Mouse (Mus musculus): Measurements from ENCODE around the gene Hist2h2bb.
"Not testable (repeated sequence)": the region's sequence is repeated elsewhere in the genome, so short reads cannot be mapped to it uniquely, and the experiment has no call there.

Hist2h2bb gene

DNA sequence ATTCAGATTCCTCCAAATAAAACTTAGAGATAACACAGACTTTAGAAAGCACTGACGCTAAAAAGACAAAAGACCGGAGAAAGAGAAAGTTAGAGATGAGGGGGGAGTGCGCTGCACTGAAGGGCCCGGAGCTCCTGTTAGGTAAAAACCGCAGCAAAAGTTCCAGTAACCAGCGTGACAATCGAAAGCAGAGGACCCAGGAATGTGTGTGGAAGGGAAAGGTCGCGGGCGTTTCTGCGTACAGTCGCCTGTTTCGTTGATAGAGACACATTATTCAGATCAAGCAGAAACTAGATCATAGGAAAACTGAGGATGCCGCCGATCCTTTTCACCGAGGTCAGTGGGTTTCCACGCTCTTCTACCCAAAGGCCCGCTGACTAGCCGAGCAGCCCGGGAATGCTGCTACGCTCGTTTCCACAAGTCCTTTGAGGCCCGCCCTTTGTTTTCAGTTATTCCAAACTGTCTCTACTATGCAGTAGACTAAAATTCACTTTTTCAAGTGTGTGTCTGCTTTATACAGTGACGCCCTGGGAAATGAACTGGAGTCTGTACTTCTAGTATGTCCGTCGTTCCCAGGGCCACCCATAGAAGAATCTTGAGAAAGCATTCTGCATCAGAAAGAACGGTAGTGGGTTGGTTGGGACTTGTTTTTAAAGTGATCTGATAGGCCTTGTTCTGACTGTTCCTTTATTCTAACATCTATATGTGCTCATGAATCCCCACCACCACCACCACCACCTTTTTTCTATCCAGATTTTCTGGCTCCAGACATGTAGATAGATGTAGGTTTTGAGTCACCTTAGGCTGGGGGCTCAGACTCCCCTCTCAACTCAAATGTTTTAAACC, 5.8 kb upstream of the Hist2h2bb start:
- DNase-seq (ENCODE audit: low spot score in 2 of 2), result peak; percentile 54 to 81

DNA sequence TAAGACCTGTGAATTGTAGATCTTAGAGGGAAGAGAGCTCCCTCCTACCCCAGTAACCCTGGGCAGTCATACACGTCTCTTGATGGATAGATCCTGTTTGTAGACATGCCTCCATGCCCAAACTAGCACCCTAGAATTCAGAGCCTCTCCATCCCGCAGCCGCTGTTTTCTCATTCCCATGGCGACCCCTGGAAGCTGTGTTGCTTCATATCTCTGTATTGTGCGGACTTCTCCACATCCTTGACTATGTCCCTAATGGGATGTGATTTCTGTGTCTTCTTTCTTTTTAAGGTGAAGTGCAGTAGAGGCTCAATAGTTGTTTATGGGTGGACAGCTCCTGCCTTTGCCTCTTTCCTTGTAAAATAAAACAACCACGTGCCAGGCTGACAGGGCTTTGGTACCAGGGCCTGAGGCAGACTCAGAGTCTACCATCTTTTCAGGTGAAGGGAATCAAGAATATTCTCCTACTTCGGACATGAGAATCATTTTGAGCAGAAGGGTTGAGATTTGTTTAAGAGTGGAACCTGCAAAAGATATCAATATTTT, 5.1 kb upstream of the Hist2h2bb start:
- DNase-seq (ENCODE audit: low spot score in 2 of 2), result peak in 1 of 2 experiments; percentile 67

DNA sequence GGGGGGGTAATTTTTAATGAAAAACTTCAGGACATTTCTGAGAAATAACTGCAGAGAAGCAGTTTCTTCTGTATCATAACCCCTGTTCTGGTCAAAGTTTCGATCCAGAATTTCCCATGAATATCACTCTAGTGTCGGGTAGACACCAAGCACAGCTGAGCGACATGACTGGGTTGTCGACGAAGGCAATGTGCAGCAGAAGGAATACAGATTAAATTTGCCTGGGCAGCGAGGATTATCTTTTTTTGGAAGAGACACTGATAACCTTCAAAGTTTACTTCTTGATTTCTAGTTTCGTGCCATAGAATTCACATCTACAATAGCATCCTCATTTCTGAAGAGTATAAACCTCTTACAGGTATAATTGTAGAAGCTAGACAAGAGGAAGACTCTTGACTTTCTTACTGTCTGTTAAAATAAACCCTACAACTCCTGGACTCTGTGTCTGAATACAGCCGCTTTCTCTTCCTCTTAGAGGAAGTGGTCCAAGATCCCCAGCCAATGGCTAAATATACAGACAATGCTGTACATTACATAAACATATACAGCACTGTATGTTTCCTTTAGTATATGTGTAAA, 3.3 kb upstream of the Hist2h2bb start:
- no peak for DNase-seq (ENCODE audit: low spot score in 2 of 2)

DNA sequence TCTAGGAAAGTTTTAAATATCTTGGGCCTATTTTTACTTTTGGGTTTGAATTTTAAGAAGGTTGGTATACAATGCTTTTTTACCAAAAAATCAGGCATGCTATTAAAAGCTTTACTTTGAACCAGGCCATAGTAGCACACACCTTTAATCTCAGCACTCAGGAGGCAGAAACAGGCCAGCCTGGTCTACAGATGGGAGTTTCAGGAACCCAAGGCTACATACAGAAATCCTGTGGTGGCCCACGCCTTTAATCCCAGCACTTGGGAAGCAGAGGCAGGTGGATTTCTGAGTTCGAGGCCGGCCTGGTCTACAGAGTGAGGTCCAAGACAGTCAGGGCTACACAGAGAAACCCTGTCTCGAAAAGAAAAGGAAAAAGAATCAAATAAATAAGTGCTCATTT, 2.0 kb upstream of the Hist2h2bb start:
- DNase-seq (ENCODE audit: low spot score in 2 of 2), result no peak

DNA sequence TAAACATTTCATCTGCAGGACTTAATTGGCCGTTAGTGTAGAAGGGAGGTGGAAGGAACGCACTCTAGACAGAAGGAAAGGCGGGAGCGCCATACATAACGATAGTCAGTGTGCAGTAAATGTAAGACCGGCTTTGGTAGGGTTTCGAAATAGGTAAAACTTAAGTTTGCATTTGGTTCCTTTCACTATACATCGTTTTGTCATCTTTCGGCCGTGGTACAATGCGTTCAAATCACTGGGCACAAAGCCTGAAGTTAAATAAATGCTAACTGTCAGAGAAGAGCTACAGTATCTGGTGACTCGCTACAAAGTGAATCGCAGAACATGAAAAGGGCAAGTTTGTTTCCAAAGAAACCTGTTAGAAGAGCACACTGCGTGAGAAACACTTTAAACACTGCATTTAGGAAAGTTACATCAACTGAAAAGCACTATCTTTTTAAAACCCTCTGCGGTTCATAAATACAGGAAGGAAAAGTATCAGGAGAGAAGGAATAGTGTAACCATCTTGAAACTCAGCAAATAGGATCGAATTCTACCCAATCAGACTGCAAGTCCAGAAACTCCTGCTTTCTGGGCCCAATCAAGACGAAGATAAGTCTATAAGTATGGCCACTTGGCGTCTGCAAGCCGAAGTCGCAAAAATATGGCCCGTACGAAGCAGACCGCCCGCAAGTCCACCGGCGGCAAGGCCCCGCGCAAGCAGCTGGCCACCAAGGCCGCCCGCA, 1.3 kb upstream of the Hist2h2bb start, which contains the start of gene Hist2h3b:
Hist2h3b (plus strand) TSS at position 604 of the 725 bp plus-strand sequence.
- DNase-seq (ENCODE audit: low spot score in 2 of 2), result peak; percentile 89 to 96

DNA sequence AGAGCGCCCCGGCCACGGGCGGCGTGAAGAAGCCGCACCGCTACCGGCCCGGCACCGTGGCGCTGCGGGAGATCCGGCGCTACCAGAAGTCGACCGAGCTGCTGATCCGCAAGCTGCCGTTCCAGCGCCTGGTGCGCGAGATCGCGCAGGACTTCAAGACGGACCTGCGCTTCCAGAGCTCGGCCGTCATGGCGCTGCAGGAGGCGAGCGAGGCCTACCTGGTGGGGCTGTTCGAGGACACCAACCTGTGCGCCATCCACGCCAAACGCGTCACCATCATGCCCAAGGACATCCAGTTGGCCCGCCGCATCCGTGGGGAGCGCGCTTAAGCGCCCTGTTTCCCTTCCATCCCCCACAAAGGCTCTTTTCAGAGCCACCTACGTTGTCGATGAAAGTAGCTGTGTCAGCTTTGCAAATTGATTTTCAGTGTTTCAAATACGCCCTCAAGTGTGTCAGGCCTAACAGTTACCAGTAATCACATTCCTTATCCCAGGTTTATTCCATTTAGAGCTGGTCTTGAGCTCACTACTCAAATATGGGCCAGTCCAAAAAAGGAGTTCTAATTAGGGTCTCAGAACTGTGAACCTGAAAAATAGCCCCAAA, 675 bp upstream of the Hist2h2bb start:
- peak; percentile 48 to 81 for DNase-seq (ENCODE audit: low spot score in 2 of 2)

DNA sequence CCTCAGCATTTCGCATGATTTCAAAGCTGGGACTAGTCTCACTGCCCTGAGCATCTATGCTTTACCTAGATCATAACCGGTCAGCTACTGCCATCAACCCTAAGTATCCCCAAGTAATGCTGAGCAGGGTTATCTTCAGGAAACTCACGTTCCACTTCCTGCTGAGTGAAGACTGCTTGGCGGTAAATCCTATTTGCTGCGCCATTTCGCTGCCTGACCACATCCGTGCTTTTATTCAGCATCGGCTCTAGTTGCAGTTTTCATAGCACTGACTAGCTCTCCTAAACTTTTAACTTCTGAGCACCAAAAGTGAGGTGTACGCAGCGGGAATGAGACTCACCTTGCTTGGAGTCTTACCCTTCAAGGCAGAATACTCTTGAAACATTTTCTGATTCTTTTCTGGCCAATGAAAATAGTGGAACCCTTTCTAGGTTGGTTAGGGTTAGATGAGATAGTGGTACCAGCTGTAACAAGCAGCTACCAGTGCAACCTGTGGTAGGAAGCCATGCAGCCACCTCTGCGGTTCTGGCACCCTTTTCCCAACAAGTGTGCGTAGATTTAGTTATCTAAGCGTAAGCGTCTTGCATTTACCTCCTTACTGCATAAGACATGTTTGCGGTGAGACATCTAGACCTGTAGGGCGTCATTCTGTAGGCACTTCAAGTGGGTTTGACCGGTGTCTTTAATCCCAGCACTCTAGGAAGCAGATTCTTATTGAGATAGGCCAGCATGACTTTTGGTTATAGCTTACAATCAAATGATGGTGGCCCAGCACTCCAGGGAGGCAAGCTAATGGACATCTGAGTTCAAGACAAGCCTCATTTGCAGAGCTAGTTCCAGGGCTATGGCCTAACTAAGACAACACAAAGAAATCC, 4.3 kb downstream of the Hist2h2bb start:
- DNase-seq (ENCODE audit: low spot score in 2 of 2), result peak in 1 of 2 experiments; percentile 28

DNA sequence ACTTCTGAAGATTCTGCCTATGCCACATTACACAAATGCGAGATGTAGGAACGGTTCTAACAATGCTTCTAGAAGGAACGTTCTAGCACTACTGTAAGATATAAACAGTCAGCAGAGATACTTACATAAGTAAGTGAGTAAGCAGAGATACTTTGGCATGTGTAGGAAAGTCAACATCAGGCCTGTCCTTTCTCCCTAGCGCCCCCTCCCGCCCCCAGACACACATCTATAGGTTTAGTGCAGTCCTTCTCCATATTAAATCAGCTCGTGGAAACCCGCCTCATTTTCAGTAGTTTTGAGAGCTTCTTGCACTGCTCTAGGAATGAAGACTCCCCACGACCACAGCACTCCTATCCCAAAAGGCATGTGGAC, 7.9 kb downstream of the Hist2h2bb start:
- DNase-seq (ENCODE audit: low spot score in 2 of 2), result peak; percentile 84 to 92

DNA sequence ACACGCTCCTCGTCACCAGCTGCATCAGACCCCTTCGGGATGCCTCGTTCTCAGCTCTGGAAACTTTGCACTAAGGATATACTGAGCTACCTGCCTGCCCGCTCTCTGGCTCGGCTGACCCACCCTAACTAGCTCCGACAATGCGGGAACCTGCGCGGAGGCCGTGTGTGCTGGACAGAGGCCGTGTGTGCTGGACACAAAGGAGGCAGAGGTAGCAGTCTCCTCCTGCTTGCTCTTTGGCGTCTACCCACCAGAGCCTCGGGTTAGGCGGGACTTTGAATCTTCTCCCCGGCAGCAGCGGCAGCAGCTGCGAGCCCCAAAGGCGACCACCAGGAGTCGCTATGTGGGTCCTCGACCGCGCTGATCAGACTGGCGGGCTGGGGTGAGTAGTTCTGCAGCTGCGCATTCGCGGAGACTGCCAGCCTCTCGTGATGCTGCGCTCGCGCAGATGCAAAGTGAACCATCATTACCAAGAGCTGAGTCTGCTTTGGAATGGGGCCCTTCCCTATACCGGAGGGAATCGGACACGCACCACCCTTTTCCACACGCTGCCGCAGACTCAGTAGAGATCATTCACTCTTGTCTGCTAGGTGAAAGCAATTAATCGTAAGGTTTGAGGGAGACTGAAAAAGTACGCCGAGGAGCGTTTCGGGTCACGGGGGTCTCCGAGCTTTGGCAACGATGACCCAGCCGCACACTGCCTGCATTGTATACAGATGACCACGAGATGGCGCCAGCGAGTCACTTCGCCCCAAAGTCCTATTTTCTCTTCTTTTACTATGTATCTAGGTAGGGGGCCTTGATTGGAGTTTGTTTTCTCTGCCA, 8.5 kb downstream of the Hist2h2bb start:
- DNase-seq (ENCODE audit: low spot score in 2 of 2), result peak; percentile 95 to 98

DNA sequence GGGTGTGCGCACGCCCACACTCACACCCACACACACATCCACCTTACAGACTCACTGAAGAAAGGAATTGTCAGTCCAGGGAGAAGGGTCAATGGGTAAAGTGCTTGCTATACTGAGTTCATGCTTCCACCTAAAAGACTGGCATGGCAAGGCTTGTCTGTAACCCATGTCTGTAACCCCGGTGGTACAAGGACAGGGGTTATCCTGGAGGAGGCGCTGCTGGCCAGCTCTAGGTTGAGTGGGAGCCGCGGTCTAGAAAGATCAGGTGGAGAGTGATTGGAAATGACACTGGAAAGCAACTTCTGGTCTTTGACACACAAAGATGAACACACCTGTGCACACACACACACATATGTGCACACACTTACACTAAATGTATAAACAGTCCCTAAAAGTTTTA, 11.1 kb downstream of the Hist2h2bb start:
- no peak for DNase-seq (ENCODE audit: low spot score in 2 of 2)

DNA sequence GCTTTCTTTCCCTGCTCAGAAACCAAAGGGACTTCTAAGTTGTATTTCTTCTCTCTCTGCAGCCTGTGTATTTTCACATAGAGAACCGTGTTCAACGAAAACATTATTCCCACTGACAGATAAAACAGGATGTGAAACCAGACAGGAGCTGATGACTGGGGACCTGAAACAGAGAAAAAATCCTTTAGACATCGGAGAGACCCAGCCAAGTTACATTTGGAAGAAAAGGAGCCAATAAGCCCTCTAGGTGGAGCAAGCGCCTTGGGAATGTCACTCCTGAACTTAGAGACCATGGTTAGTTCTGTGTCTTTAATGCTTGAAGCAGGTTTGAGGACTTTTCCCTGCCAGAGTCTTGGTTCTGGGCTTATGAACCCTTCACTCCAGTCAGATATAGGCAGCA, 14.9 kb downstream of the Hist2h2bb start:
- DNase-seq (ENCODE audit: low spot score in 2 of 2), result no peak

DNA sequence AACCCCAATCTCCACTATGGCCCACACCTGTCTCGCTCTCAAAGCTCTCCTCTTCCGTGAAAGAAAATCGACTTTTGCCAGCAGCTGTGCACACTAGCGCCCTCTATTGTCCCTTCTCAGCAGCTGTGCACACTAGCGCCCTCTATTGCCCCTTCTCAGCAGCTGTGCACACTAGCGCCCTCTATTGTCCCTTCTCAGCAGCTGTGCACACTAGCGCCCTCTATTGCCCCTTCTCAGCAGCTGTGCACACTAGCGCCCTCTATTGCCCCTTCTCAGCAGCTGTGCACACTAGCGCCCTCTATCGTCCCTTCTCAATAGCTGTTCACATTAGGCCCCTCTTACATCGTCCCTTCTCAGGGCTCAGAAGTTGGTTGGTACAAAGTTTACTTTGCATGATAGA, 17.8 kb downstream of the Hist2h2bb start:
- DNase-seq (ENCODE audit: low spot score in 2 of 2), result not testable (repeated sequence)

DNA sequence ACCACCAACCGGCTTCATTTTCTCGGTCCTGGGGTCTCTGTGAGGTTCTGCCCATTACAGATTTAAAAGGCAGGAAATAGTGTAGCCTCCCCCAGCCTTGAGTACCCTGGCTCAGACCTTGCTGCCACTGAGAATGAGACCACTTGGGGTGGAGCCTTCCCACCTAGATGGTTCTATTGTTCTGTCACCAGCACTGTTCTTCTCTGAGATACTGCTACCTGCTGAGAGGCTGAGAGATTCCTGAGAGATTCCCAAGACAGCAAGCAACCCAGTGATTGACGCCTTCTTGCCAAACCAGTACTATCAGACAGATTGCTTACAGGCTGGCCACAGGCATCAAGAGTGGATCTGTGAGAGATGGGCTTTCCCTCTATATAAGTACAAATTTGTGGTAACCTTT, 19.6 kb downstream of the Hist2h2bb start:
- no peak for DNase-seq (ENCODE audit: low spot score in 2 of 2)

DNA sequence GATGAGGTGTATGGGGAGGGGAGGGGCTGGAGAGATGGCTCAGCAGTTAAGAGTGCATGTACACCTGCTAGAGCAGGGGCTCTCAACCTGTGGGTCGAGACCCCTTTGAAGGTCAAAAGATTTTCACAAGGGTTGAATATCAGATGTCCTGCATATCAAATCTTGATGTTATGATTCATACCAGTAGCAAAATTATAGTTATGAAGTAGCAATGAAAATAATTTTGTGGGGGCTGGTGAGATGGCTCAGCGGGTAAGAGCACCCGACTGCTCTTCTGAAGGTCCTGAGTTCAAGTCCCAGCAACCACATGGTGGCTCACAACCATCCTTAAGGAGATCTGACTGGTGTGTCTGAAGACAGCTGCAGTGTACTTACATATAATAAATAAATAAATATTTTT, 21.2 kb downstream of the Hist2h2bb start:
- DNase-seq (ENCODE audit: low spot score in 2 of 2), result not testable (repeated sequence)

DNA sequence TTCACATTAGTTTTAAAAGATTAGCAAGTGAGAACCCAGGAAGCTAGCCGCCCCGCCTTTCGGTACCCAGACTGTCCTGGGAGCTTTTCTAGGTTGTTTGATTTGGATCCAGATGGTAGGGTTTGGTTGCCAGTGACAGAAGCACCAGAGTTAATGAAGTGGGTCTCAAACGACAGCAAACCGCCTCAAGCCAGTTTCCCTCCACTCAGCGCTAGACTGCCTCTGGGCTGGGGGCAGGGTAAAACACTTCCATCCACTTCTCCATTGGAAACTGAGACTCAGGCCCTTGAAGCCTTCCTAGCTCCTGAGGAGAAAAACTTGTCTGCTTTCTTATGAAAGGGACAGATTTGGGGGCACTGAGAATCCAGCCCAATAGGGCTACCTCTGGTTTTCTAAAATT, 23.1 kb downstream of the Hist2h2bb start:
- no peak for DNase-seq (ENCODE audit: low spot score in 2 of 2)

DNA sequence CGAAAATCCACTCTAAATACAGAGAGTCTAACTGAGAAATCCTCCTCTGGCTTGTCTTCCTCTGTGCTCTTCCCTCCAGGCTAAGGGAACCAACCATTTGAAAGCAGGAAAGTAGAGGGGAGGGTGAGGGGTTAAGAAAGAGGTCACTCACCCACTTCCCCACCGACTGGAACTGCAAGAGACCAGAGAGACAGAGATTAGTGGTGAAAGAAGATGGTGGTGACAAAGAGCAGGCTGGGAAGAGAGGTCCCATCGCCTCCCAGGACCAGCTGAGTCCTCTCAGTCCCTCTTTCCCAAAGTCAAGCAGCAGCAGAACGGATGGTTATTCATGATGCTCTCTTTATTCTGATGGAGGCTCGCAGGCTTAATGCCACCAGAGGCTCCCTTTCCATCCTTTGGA, 23.8 kb downstream of the Hist2h2bb start:
- no peak for DNase-seq (ENCODE audit: low spot score in 2 of 2)

DNA sequence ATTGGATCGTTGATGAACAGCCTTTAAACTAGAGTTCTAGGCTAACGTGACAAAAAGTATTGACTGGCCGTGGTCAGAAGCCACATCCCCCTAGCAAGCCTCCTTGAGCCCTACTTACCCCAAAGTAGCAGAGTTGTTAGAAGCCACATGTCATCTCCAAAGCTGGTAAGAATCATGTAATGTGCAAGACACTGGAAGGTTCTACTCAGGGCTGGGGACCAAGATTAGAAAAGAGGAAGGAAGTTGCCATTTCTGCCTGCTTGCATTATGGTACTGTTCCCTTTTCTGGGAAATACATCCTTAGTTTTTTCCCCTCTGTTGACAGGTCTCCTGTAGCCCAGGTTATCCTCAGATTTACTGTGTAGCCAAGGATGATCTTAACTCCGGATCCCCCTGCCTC, 24.2 kb downstream of the Hist2h2bb start, which contains the start of gene Fcgr1:
Fcgr1 (minus strand) TSS at position 183 of the 400 bp plus-strand sequence.
- DNase-seq (ENCODE audit: low spot score in 2 of 2), result no peak

DNA sequence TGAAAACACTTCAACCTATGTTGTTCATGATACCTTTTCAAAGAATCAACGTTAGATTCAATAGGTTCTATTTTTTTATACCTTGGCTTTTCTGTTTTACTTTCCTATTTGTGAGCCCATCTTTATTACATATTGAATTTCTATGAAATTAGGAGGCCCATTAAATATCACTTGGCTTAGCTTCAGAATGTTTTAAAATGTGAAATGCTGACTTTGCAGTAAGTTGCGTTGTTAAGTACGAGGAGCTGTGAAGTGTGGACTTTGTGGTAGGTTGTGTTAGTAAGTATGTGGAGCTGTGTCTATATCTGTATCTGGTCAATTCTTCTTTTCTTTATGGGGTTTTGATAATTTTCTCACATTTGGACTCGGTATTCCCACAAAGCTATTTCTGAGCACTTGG, 28.8 kb downstream of the Hist2h2bb start:
- DNase-seq (ENCODE audit: low spot score in 2 of 2), result no peak

DNA sequence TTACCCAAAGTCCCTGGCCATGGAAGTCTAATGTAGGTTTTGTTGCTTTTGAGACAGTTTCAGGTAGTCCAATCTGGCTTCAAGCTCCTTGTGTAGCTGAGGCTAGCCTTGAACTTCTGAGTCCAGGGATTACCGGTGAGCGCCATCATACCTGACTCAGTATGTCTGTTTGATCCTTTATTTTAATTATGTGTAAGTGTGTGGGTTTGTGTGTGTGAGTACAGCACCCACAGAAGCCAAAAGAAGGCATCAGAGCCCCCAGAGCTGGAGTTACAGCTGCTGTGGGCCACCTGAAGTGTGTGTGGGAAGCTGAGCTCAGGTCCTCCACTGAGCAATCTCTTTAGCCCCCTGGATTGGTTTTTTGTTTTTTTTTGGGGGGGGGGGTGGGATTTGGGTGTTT, 30.0 kb downstream of the Hist2h2bb start:
- DNase-seq (ENCODE audit: low spot score in 2 of 2), result peak in 1 of 2 experiments; percentile 29

Data from spleen, postnatal 4 days (tissue).